Mouse (Mus musculus): ENCODE measurements around the gene Tmem266. TPM values are rescaled to one million over a fixed set of nuclear protein-coding genes. Genes with fewer than 3 reads are reported as not detected.

The Tmem266 gene
- 0.01 TPM in 1 of 2 replicates, not detected in the other for polyA plus RNA-seq (2012; rRNA removed)

GRCm38 (mm10) chr9:55326515-55327233, at the start of gene Tmem266, which contains the start of gene Nrg4:
TSS of gene Tmem266 (plus strand) at chr9:55326913.
TSS of gene Nrg4 (minus strand) at chr9:55326844.

Other genes with a start within 250 kb of the Tmem266 start
- gene Ube2q2, start 178.1 kb upstream of the Tmem266 start, polyA plus RNA-seq (2012; rRNA removed), result 4.9 and 5.3 TPM in 2 replicates
- 14.1 and 14.2 TPM in 2 replicates for gene Fbxo22, start 118.0 kb upstream of the Tmem266 start, polyA plus RNA-seq (2012; rRNA removed)
- 6.3 and 6.5 TPM in 2 replicates for gene Nrg4, start 69 bp upstream of the Tmem266 start, polyA plus RNA-seq (2012; rRNA removed)
- 192 and 197 TPM in 2 replicates for gene Etfa, start 185.3 kb downstream of the Tmem266 start, polyA plus RNA-seq (2012; rRNA removed)
- 0.02 and 0.08 TPM in 2 replicates for gene Isl2, start 211.8 kb downstream of the Tmem266 start, polyA plus RNA-seq (2012; rRNA removed)